Mouse (Mus musculus) neural tube, embryonic 11.5 days (tissue): ENCODE measurements around the gene Gtf3c6. TPM values are rescaled to one million over a fixed set of nuclear protein-coding genes. Genes with fewer than 3 reads are reported as not detected.

ENCODE experiments used
- ATAC-seq: fragments of 200-750 bp; cut with Nextera tagmentation; 2 replicates; pipeline ENCODE4 v1.8.0; 2017; ENCODE audit warnings: moderate number of reproducible peaks, mild to moderate bottlenecking, moderate TSS enrichment, moderate library complexity; ENCODE audit not compliant: insufficient read depth, low FRiP score, low TSS enrichment
- DNase-seq: peaks from one replicate; pipeline ENCODE4 v3.0.0-alpha.2; 2015; ENCODE audit warnings: low spot score
- H3K27ac ChIP-seq: fragments of 300-500 bp; sonication (generic); 2 replicates; pipeline ENCODE4 v1.5.1; 2014; ENCODE audit warnings: low read depth, mild to moderate bottlenecking, low read length
- H3K27me3 ChIP-seq: fragments of 300-500 bp; sonication (generic); 2 replicates; pipeline ENCODE4 v1.6.1; 2014; ENCODE audit warnings: mild to moderate bottlenecking, low read length, mixed read lengths; ENCODE audit not compliant: control insufficient read depth, insufficient read depth
- H3K36me3 ChIP-seq: fragments of 300-500 bp; sonication (generic); 2 replicates; pipeline ENCODE4 v1.6.1; 2014; ENCODE audit warnings: mild to moderate bottlenecking, low read length, moderate library complexity, mixed read lengths; ENCODE audit not compliant: control insufficient read depth, insufficient read depth
- H3K4me1 ChIP-seq: fragments of 300-500 bp; sonication (generic); 2 replicates; pipeline ENCODE4 v1.6.1; 2014; ENCODE audit warnings: low read length, mixed read lengths; ENCODE audit not compliant: control insufficient read depth, insufficient read depth
- H3K4me2 ChIP-seq: fragments of 300-500 bp; sonication (generic); 2 replicates; pipeline ENCODE4 v1.6.1; 2014; ENCODE audit warnings: low read depth, mild to moderate bottlenecking, moderate library complexity
- H3K4me3 ChIP-seq: fragments of 300-500 bp; sonication (generic); 2 replicates; pipeline ENCODE4 v1.5.1; 2014; ENCODE audit warnings: low read depth, low read length
- H3K9ac ChIP-seq: fragments of 300-500 bp; sonication (generic); 2 replicates; pipeline ENCODE4 v1.6.1; 2014; ENCODE audit warnings: mild to moderate bottlenecking, low read length
- H3K9me3 ChIP-seq: fragments of 300-500 bp; sonication (generic); 2 replicates; pipeline ENCODE4 v1.6.1; 2016; ENCODE audit warnings: low read length; ENCODE audit not compliant: control insufficient read depth
- WGBS: fragments of 180-500 bp; shearing (Covaris S2); extraction: QIAGEN DNeasy Blood & Tissue Kit; methylation state at CpG from one replicate; pipeline ENCODE4 v1.1.7; 2014; 5-methylcytosine and 5-hydroxymethylcytosine counted together
- polyA plus RNA-seq: library from polyadenylated mRNA; unstranded; fragments of >200 nt; fragmentation: Nextera tagmentation; extraction: Ambion mirVana; gene quantifications from 2 replicates; pipeline ENCODE4 v1.2.1, GENCODE M21; 2014

Gtf3c6 gene
- polyA plus RNA-seq, 1 experiment from 2014 or later: 141 TPM

DNA sequence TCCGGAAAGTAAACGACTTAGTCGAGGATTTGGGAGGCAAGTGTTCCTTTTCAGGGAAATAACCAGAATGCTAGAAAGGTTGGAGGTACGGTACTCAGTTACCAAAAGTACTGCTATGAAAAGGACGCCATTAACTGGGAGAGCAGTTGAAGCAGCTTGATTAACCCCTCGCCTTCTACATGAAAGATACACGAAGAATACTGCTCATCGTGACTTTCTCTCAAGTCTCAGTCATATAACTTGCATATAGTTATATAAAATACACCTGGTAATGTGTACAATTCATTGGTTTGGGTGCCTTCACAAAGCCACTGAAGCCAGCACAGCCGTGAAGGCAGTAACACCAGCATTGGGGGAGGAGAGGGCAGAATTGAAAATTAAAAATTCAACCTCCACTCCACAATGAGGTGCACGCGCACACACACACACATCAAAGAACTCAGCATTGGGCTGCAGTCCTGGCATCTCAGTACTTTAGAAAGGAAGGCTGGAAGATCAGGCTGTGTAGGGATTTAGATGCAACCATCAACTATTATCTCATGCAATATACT is 10.7 kb downstream of the Gtf3c6 start:
- DNase-seq (no peak), ATAC-seq (peak; percentile 39)
- no peaks in the 10 kb centered on the region for H3K9me3 ChIP-seq
- H3K4me1 ChIP-seq: no peaks in the 10 kb centered on the region
- H3K4me3 ChIP-seq: peak overlapping the region; percentile 77
- peak overlapping the region; percentile 29; the same call in 1 of the 2 replicates for H3K27ac ChIP-seq
- peaks cover 11% of the 10 kb centered on the region for H3K36me3 ChIP-seq
- no peaks in the 10 kb centered on the region for H3K27me3 ChIP-seq
- 39% methylated on average over 11 of the region's 11 CpGs for WGBS
- H3K4me2 ChIP-seq: peak overlapping the region; percentile 51
- H3K9ac ChIP-seq: peak overlapping the region; percentile 71; the same call in 1 of the 2 replicates

DNA sequence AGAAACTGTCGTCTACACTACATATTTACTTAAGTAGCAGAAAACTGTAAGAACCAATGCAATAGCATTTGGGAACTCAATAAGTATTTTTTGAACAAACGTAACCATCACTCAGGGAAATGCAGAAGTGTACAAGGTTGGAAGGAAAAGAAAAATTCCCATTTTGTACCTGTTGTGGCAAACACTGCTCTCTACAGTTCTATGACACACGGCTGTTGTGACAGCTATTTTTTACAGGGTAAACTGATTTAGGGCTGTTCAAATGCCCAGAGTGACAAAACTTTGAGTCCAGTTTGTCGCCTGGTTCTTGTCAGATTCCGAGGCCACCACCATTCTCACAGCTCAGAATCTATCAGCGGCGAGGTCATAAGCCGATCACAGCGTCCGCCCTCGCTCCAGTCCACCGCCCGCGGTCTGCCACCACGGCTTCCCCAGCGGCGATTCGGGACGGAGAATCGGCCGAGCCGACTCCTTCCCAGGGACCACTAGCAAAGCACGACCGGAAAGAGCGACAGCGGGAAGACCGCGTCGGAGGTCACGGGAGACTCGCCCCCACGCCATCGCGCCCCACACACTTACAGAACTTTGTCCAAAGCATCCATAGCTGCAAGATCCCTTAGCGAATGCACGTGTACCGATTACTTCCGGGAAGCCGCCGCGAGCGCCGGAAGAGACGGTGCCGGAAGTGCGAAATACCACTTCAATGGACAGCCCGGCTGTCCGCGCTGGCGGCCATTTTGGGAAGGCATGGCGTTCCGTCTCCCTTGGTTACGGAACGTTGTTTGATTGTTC is 11.3 kb downstream of the Gtf3c6 start, which contains the start of gene Rpf2:
TSS of gene Rpf2 (minus strand) at position 663 of the 792 bp plus-strand sequence.
- ATAC-seq (peak; percentile 93), DNase-seq (peak; percentile 92)
- Histone ChIP-seq H3K36me3 (peaks cover 11% of the 10 kb centered on the region), H3K9ac (peak within 1 kb of the TSS; percentile 71), H3K9me3 (no peaks in the 10 kb centered on the region), H3K4me3 (peak within 1 kb of the TSS; percentile 77), H3K4me2 (peak within 1 kb of the TSS; percentile 51), H3K4me1 (no peaks in the 10 kb centered on the region), H3K27ac (peak within 1 kb of the TSS; percentile 46; the same call in 1 of the 2 replicates), H3K27me3 (no peaks in the 10 kb centered on the region)
- 1% methylated on average over 54 of the region's 54 CpGs for WGBS

DNA sequence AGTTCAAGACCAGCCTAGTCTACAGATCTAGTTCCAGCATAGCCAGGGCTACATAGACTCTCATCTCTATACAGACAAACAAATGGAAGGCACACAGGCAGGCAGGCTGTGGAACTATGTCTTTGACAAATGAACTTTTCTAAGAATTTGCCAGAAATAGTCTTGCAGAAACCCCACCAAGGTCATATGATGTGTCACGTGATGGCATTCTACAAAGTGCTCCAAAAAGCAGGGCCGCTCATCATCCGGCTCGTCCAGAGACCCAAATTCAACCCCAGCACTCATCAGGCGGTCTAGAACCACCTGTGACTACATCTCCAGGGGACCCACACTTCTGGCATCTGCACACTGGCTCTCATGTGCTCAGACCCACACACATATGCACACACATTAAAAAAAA is 20.1 kb downstream of the Gtf3c6 start:
- Histone ChIP-seq H3K4me1 (no peaks in the 10 kb centered on the region), H3K9ac (no peak overlapping the region), H3K4me3 (no peak overlapping the region), H3K27ac (no peak overlapping the region), H3K27me3 (no peaks in the 10 kb centered on the region), H3K4me2 (no peak overlapping the region), H3K9me3 (no peaks in the 10 kb centered on the region), H3K36me3 (0 out of 2 replicates have a peak, but pooled peaks cover 2% of the 10 kb centered on the region)
- WGBS: 93% methylated on average over 5 of the region's 5 CpGs
- DNase-seq: no peak
- ATAC-seq: no peak

DNA sequence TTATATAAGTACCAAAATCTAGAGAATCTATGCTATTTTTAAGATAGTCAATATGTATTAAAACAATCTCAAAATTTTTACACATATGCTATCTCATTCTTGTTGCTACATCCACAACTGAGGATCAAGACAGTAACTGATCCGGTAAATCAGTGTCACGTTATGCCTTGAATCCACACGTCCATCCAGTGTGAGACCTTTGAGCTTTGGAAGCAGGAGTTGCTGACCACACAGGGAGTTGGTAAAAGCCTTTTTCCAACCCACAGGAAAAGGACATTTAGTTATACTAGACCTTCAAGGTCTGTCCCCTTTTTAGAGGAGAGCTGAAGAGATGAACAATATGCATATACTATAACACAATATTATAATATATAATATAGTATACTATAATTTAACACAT is 24.7 kb downstream of the Gtf3c6 start:
- peaks cover 5% of the 10 kb centered on the region for H3K36me3 ChIP-seq
- ATAC-seq (no peak), DNase-seq (no peak)
- H3K27ac ChIP-seq: no peak overlapping the region
- no peak overlapping the region for H3K9ac ChIP-seq
- no peaks in the 10 kb centered on the region for H3K4me1 ChIP-seq
- no peak overlapping the region for H3K4me3 ChIP-seq
- 88% methylated on average over 3 of the region's 3 CpGs for WGBS
- no peak overlapping the region for H3K4me2 ChIP-seq
- H3K9me3 ChIP-seq: no peaks in the 10 kb centered on the region
- no peaks in the 10 kb centered on the region for H3K27me3 ChIP-seq

DNA sequence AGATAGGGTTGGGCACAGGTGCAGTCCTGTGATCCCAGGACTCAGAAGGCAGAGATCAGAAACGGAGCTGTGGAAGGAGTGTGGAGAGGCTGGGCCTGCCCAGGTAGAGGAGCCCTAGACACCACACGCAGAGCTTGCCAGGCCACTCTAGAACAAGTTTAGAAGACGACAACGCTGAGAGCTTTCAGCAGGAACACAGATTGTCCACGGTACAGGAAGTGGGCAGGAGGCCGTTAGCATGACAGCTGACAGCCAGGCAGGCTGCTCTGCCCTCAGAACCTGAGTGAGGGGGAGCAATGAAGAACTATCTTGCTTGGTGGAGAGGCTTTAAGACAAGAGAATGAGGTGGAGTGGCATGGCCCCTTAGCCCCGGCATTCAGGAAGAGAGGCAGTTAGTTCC is 25.5 kb downstream of the Gtf3c6 start:
- 88% methylated on average over 7 of the region's 7 CpGs for WGBS
- Histone ChIP-seq H3K36me3 (peaks cover 9% of the 10 kb centered on the region), H3K4me2 (no peak overlapping the region), H3K4me1 (no peaks in the 10 kb centered on the region), H3K9me3 (no peaks in the 10 kb centered on the region), H3K27me3 (no peaks in the 10 kb centered on the region), H3K4me3 (no peak overlapping the region), H3K9ac (no peak overlapping the region), H3K27ac (no peak overlapping the region)
- DNase-seq (no peak), ATAC-seq (no peak)

DNA sequence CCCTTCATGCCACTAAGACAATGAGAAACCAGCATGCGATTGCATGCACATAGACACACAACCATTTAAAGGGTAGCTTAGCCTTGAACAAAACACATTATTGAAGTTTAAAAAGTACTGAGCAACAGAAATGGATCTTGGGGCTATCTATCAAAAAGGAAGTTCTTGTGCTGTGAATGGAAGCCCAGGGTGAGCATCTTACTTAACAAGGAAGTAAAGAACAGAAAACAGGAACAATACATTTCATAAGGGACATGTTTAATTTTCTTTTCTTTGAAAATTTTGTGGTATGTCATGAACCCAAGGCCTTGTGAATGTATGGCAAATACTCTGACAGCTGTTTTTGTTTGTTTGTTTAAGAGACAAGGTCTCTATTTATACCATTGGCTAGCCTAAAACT is 28.2 kb downstream of the Gtf3c6 start:
- H3K27me3 ChIP-seq: no peaks in the 10 kb centered on the region
- peaks cover 9% of the 10 kb centered on the region for H3K36me3 ChIP-seq
- WGBS: 97% methylated on average over 1 of the region's 1 CpGs

DNA sequence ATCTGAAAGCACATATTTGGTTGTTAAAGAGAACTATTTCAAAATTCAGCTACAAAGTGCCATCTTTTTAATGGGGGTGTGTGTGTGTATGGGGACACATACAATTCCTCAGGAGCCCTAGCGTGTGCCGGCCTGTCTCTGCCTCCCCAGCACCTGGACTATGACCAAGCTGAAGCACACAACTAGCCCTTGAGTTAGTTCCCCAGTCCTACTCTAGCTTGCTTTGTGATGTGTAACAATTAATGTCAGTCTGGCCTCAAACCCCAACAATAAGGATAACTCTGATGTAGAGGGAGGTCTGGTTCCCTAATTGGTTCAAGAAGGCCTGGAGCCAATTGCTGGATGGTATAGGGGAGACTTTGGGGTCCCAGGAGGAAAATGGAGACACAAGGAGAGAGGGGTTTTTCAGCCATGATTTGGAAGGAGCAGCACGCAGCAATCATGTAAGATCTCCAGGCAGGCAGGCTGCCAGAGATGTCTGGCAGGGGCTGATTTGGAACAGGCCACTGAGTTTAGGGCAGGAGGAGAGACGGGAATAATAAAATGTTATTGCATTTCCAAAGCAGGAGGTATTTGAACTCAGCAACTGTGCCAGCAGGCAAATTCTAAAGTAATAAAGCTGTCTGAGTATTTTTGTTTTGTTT is 30.1 kb downstream of the Gtf3c6 start:
- no peak overlapping the region for H3K4me2 ChIP-seq
- no peak for DNase-seq
- H3K9me3 ChIP-seq: no peaks in the 10 kb centered on the region
- ATAC-seq: no peak
- H3K27me3 ChIP-seq: no peaks in the 10 kb centered on the region
- H3K27ac ChIP-seq: no peak overlapping the region
- H3K4me1 ChIP-seq: no peaks in the 10 kb centered on the region
- no peak overlapping the region for H3K4me3 ChIP-seq
- peaks cover 13% of the 10 kb centered on the region for H3K36me3 ChIP-seq
- WGBS: 82% methylated on average over 4 of the region's 4 CpGs
- H3K9ac ChIP-seq: no peak overlapping the region

More for the DNA sequence above, 28.2 kb downstream of the Gtf3c6 start:
- Histone ChIP-seq H3K9me3 (no peaks in the 10 kb centered on the region), H3K4me1 (no peaks in the 10 kb centered on the region), H3K27ac (no peak overlapping the region), H3K4me2 (no peak overlapping the region), H3K9ac (no peak overlapping the region), H3K4me3 (no peak overlapping the region)
- ATAC-seq: no peak
- DNase-seq: no peak

DNA sequence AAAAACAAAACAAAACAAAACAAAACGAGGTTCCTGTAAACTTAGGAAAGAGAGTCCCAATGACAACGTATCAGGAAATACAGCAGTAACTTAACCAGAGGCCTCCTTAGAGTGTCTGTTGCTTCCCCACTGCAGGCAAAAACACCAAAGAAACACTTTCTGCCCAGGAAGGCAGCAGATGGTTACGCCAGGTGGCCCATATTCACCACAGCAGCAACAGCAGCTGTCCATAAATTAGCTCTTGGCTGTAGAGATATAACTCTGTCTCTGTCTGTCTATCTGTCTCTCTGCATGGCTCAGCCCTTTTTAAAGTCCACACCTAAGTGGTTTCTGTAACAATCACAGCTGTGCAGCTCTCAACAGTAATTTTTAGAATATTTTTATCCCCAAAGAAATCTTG is 39.0 kb downstream of the Gtf3c6 start:
- Histone ChIP-seq H3K9me3 (no peaks in the 10 kb centered on the region), H3K9ac (no peak overlapping the region), H3K27me3 (no peaks in the 10 kb centered on the region), H3K4me2 (no peak overlapping the region), H3K36me3 (peaks cover 8% of the 10 kb centered on the region; the same call in 1 of the 2 replicates), H3K4me1 (no peaks in the 10 kb centered on the region), H3K4me3 (no peak overlapping the region), H3K27ac (no peak overlapping the region)
- DNase-seq (no peak), ATAC-seq (no peak)
- WGBS: 74% methylated on average over 3 of the region's 3 CpGs
